Mouse (Mus musculus): ENCODE results near the gene Zfp286. TPM values are rescaled to one million over a fixed set of nuclear protein-coding genes. Genes with fewer than 3 reads are reported as not detected.

The Zfp286 gene
- polyA plus RNA-seq, 1 experiment = 3.6 TPM

GRCm38 (mm10) chr11:62710657-62711056, 78.6 kb downstream of the Zfp286 start:
- no peak overlapping the region for H3K4me3 ChIP-seq (ENCODE audit: low read depth, low read length)
- H3K9ac ChIP-seq (ENCODE audit: low read depth, poor library complexity, severe bottlenecking) = no peak overlapping the region
- H3K9me3 ChIP-seq (replicated peaks; ENCODE audit: control insufficient read depth, insufficient read depth, low read length, poor library complexity, severe bottlenecking) = no peaks in the 10 kb centered on the region
- TF ChIP-seq POLR2A (IDR thresholded peaks at IDR 0.05; ENCODE audit: insufficient read depth, low read length) (no peak), CTCF (IDR thresholded peaks at IDR 0.05; ENCODE audit: low read depth, low read length) (no peak), EP300 (IDR thresholded peaks at IDR 0.05; ENCODE audit: insufficient read depth, low read depth, low read length) (no peak)
- no peaks in the 10 kb centered on the region for H3K36me3 ChIP-seq (ENCODE audit: control insufficient read depth, insufficient read depth, low read length, poor library complexity, severe bottlenecking)
- H3K4me1 ChIP-seq (ENCODE audit: control insufficient read depth, insufficient read depth, low read length) = no peaks in the 10 kb centered on the region
- no peaks in the 10 kb centered on the region for H3K27me3 ChIP-seq (ENCODE audit: control insufficient read depth, insufficient read depth, low read length, poor library complexity, severe bottlenecking)
- H3K27ac ChIP-seq (ENCODE audit: insufficient read depth, low read length) = no peak overlapping the region

- no peaks in the 10 kb centered on the region for H3K9me3 ChIP-seq (replicated peaks; ENCODE audit: control insufficient read depth, insufficient read depth, low read length, poor library complexity, severe bottlenecking)
- TF ChIP-seq CTCF (IDR thresholded peaks at IDR 0.05; ENCODE audit: low read depth, low read length) (no peak), EP300 (IDR thresholded peaks at IDR 0.05; ENCODE audit: insufficient read depth, low read depth, low read length) (no peak), POLR2A (IDR thresholded peaks at IDR 0.05; ENCODE audit: insufficient read depth, low read length) (no peak)
- H3K27ac ChIP-seq (ENCODE audit: insufficient read depth, low read length) = no peak overlapping the region
- H3K4me3 ChIP-seq (ENCODE audit: low read depth, low read length) = no peak overlapping the region
- H3K27me3 ChIP-seq (ENCODE audit: control insufficient read depth, insufficient read depth, low read length, poor library complexity, severe bottlenecking) = no peaks in the 10 kb centered on the region
- H3K36me3 ChIP-seq (ENCODE audit: control insufficient read depth, insufficient read depth, low read length, poor library complexity, severe bottlenecking) = no peaks in the 10 kb centered on the region
- no peak overlapping the region for H3K9ac ChIP-seq (ENCODE audit: low read depth, poor library complexity, severe bottlenecking)
- H3K4me1 ChIP-seq (ENCODE audit: control insufficient read depth, insufficient read depth, low read length) = no peaks in the 10 kb centered on the region
These were observed 81.0 kb downstream of the Zfp286 start for GRCm38 (mm10) chr11:62708252-62708651.

- H3K9me3 ChIP-seq (replicated peaks; ENCODE audit: control insufficient read depth, insufficient read depth, low read length, poor library complexity, severe bottlenecking) = no peaks in the 10 kb centered on the region
- H3K4me1 ChIP-seq (ENCODE audit: control insufficient read depth, insufficient read depth, low read length) = no peaks in the 10 kb centered on the region
- no peaks in the 10 kb centered on the region for H3K27me3 ChIP-seq (ENCODE audit: control insufficient read depth, insufficient read depth, low read length, poor library complexity, severe bottlenecking)
- H3K36me3 ChIP-seq (ENCODE audit: control insufficient read depth, insufficient read depth, low read length, poor library complexity, severe bottlenecking) = no peaks in the 10 kb centered on the region
- H3K4me3 ChIP-seq (ENCODE audit: low read depth, low read length) = no peak overlapping the region
- H3K27ac ChIP-seq (ENCODE audit: insufficient read depth, low read length) = no peak overlapping the region
- no peak overlapping the region for H3K9ac ChIP-seq (ENCODE audit: low read depth, poor library complexity, severe bottlenecking)
- no peak for TF ChIP-seq POLR2A (IDR thresholded peaks at IDR 0.05; ENCODE audit: insufficient read depth, low read length)
- TF ChIP-seq CTCF (IDR thresholded peaks at IDR 0.05; ENCODE audit: low read depth, low read length) = no peak
- TF ChIP-seq EP300 (IDR thresholded peaks at IDR 0.05; ENCODE audit: insufficient read depth, low read depth, low read length) = no peak
These were observed 83.1 kb downstream of the Zfp286 start for GRCm38 (mm10) chr11:62706141-62706540.

Other genes starting within 250 kb of the Zfp286 start
- 626 and 640 TPM in 2 replicates for gene Ubb, start 238.3 kb downstream of the Zfp286 start, polyA plus RNA-seq (2011; ENCODE audit: insufficient read depth, insufficient read length, low read depth, missing spikeins)
- 1.5 and 1.9 TPM in 2 replicates for gene Trpv2, start 215.0 kb downstream of the Zfp286 start, polyA plus RNA-seq (2011; ENCODE audit: insufficient read depth, insufficient read length, low read depth, missing spikeins)
- 4.6 and 6.4 TPM in 2 replicates for gene Lrrc75a, start 140.9 kb downstream of the Zfp286 start, polyA plus RNA-seq (2011; ENCODE audit: insufficient read depth, insufficient read length, low read depth, missing spikeins)
- gene Mmgt2, start 140.8 kb downstream of the Zfp286 start, polyA plus RNA-seq (2011; ENCODE audit: insufficient read depth, insufficient read length, low read depth, missing spikeins) = 12.6 and 19.3 TPM in 2 replicates
- 2.7 and 2.9 TPM in 2 replicates for gene Zfp287, start 57.6 kb downstream of the Zfp286 start, polyA plus RNA-seq (2011; ENCODE audit: insufficient read depth, insufficient read length, low read depth, missing spikeins)
- gene Gm10428, start 36.4 kb downstream of the Zfp286 start, polyA plus RNA-seq (2011; ENCODE audit: insufficient read depth, insufficient read length, low read depth, missing spikeins) = not detected in 2 replicates
- 0.61 and 0.73 TPM in 2 replicates for gene Trim16, start 30.8 kb upstream of the Zfp286 start, polyA plus RNA-seq (2011; ENCODE audit: insufficient read depth, insufficient read length, low read depth, missing spikeins)
- 1.3 TPM in 1 of 2 replicates, not detected in the other for gene Fbxw10, start 57.6 kb upstream of the Zfp286 start, polyA plus RNA-seq (2011; ENCODE audit: insufficient read depth, insufficient read length, low read depth, missing spikeins)
- 38.8 and 42.3 TPM in 2 replicates for gene Tvp23b, start 90.0 kb upstream of the Zfp286 start, polyA plus RNA-seq (2011; ENCODE audit: insufficient read depth, insufficient read length, low read depth, missing spikeins)
- 1.9 TPM in 1 of 2 replicates, not detected in the other for gene Cdrt4, start 161.7 kb upstream of the Zfp286 start, polyA plus RNA-seq (2011; ENCODE audit: insufficient read depth, insufficient read length, low read depth, missing spikeins)